Mouse (Mus musculus) midbrain, embryonic 12.5 days (tissue): Measurements from ENCODE around the gene Car11. TPM values are rescaled to one million over a fixed set of nuclear protein-coding genes. Genes with fewer than 3 reads are reported as not detected.
"Not testable (repeated sequence)": the region's sequence is repeated elsewhere in the genome, so short reads cannot be mapped to it uniquely, and the experiment has no call there.

Source experiments
- ATAC-seq: fragments of 200-750 bp; cut with Nextera tagmentation; 2 replicates; pipeline ENCODE4 v1.8.0; 2017; ENCODE audit warnings: low read depth, moderate TSS enrichment, moderate library complexity; ENCODE audit not compliant: low FRiP score
- H3K27ac ChIP-seq: fragments of 300-500 bp; sonication (generic); replicated peaks from 2 replicates; pipeline ENCODE4 v1.5.1; 2016; ENCODE audit warnings: mild to moderate bottlenecking
- H3K27me3 ChIP-seq: fragments of 300-500 bp; sonication (generic); 2 replicates; pipeline ENCODE4 v1.6.1; 2016; ENCODE audit warnings: mild to moderate bottlenecking
- H3K36me3 ChIP-seq: fragments of 300-500 bp; sonication (generic); 2 replicates; pipeline ENCODE4 v1.6.1; 2016
- H3K4me1 ChIP-seq: fragments of 300-500 bp; sonication (generic); 2 replicates; pipeline ENCODE4 v1.6.1; 2016
- H3K4me2 ChIP-seq: fragments of 300-500 bp; sonication (generic); replicated peaks from 2 replicates; pipeline ENCODE4 v1.6.1; 2016; ENCODE audit warnings: mild to moderate bottlenecking, moderate library complexity
- H3K4me3 ChIP-seq: fragments of 300-500 bp; sonication (generic); 2 replicates; pipeline ENCODE4 v1.5.1; 2016; ENCODE audit warnings: mild to moderate bottlenecking
- H3K9ac ChIP-seq: fragments of 300-500 bp; sonication (generic); replicated peaks from 2 replicates; pipeline ENCODE4 v1.6.1; 2016; ENCODE audit warnings: mild to moderate bottlenecking, moderate library complexity
- H3K9me3 ChIP-seq: fragments of 300-500 bp; sonication (generic); 2 replicates; pipeline ENCODE4 v1.6.1; 2016; ENCODE audit warnings: mild to moderate bottlenecking
- WGBS: fragments of 180-500 bp; shearing (Covaris S2); methylation state at CpG from one replicate; pipeline ENCODE4 v1.1.7; 2016; 5-methylcytosine and 5-hydroxymethylcytosine counted together
- polyA plus RNA-seq: library from polyadenylated mRNA; unstranded; fragments of >200 nt; fragmentation: Nextera tagmentation; extraction: Ambion mirVana; gene quantifications from 2 replicates; pipeline ENCODE4 v1.2.1, GENCODE M21; 2016

The Car11 gene
- 17.0 and 18.8 TPM in 2 replicates for polyA plus RNA-seq

DNA sequence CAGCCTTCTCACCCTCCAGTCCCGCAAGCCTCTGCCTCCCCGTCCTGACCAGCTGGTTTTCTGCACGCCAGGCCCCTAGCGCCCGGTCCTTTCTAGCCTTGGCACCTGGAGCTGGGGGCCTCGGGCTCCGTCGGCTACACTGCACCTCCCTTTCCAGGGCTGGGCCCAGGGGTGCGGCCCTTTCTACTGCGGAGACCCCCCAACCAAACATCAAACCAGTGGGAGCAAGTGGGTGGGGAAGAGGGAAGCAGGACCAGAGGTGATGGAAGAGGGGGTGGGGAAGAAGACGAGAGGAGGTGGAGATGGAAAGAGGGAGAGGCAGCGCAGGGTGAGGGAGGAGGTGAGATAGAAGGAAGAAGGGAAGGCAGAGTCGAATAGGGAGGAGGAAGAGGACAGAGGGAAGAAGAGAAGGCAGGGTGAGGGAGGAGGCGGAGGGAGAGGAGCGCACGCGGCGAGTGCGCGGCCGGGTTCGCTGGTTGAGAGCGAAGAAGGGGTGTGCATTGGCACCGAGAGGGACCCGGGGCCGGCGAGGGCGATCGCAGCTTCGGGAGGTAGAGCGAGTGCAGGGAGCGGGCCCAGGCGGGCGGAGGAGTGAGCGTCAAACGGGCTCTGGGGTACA is at the start of gene Car11:
Gene Car11 (plus strand): TSS at position 321 of the 619 bp plus-strand sequence.
- Histone ChIP-seq H3K9ac (peak within 1 kb of the TSS; percentile 64), H3K4me2 (peak within 1 kb of the TSS; percentile 87), H3K27ac (peak within 1 kb of the TSS; percentile 66), H3K4me1 (peaks cover 43% of the 10 kb centered on the region), H3K4me3 (peak within 1 kb of the TSS; percentile 48), H3K36me3 (no peaks in the 10 kb centered on the region), H3K27me3 (peaks cover 28% of the 10 kb centered on the region), H3K9me3 (no peaks in the 10 kb centered on the region)
- ATAC-seq: no peak
- 1% methylated on average over 36 of the region's 36 CpGs for WGBS

DNA sequence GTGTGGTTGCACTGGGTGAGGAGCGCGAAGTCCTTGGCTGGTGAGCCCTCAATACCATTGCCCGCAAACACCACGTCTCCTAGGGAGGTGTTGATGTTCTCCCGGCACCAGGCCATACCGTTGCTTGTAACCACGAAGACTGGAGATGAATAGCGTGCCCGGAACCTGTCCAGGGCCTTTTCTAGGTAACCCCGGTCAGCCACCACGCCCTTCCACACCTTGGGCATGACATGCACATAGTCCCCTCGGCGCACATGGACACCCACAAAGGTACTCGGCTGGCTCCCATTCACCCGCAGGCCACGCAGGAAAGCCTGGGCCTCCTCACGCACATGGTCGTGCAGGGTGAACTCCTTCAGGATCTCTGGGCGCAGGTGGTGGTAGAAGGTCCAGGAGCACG is 49.2 kb upstream of the Car11 start:
- ATAC-seq, H3K4me1 ChIP-seq, H3K36me3 ChIP-seq, H3K4me3 ChIP-seq, H3K9me3 ChIP-seq, H3K27ac ChIP-seq, H3K4me2 ChIP-seq, H3K9ac ChIP-seq: not testable (repeated sequence)
- peaks cover 12% of the 10 kb centered on the region; the same call in 1 of the 2 replicates for H3K27me3 ChIP-seq
- 96% methylated on average over 20 of the region's 20 CpGs for WGBS

DNA sequence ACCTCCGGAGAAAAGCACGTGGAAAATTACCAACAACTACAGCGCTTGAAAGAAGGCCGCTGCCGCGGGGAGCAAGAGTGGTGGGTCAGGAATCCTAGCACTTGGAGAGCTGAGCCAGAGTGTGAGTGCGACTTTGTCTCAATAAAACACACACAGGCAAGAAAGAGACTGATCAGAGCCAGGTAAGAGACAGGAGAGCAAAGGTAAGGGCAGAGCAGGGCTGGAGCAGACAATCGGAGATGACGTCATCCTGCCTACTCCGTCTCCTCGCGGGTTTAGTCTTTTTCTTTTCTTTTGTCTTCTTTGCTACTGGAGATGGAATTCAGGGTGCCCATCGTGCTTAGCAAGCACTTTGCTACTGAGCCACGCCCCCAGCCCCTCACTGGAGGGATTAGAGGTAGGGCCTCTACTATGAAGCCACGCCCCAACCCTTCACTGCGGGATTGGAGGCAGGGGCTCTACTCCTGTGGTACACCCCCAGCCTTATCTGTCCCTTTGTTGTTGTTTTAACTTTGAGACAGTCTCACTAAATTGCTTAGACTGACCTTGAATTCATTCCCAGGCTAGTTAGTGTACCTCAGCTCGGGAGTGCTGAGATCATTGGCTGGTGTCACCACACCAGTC is 45.1 kb upstream of the Car11 start:
- Histone ChIP-seq H3K27me3 (no peaks in the 10 kb centered on the region), H3K9me3 (no peaks in the 10 kb centered on the region), H3K4me2 (peak overlapping the region; percentile 28), H3K4me1 (peaks cover 14% of the 10 kb centered on the region), H3K27ac (no peak overlapping the region), H3K4me3 (0 out of 2 replicates have a peak overlapping the region, but pooled peaks have one; percentile 4), H3K36me3 (no peaks in the 10 kb centered on the region), H3K9ac (no peak overlapping the region)
- ATAC-seq: no peak
- 29% methylated on average over 17 of the region's 17 CpGs for WGBS

DNA sequence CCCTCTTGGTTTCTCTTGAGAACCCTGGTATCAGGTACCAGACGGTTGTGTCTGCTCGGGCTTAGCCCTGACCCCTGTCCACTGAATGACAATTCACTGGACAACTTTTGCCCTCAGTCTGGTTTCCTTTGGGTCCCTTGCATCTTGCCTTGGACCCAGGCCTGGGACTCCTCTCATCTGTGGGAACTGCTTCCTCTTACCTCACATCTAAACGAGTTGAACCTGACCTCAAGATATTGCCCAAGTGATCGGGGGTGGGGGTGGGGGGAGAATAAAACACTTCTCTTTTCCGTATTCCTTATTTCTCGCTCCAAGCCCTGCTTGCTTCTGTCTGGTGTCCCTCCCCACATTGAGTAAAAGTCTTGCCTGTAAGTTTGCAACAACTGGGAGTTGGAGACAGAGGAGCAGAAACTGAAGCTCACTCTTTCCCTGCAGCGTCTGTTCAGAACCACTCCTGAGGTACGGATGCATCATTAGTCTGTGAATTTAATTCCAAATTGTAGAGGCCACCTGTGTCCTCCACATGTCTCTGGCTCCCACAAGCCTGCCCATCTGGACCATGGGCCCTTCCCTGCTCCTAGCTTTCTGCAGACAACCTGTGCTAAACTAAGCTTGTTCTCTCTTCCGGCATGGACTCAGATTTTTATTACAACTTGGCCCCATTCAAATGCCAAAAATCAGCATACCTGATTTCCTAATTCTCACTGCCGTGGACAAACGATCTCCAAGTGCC is 38.7 kb upstream of the Car11 start:
- 86% methylated on average over 11 of the region's 11 CpGs for WGBS
- no peak overlapping the region for H3K4me3 ChIP-seq
- no peaks in the 10 kb centered on the region for H3K36me3 ChIP-seq
- H3K9me3 ChIP-seq: no peaks in the 10 kb centered on the region
- H3K27ac ChIP-seq: no peak overlapping the region
- H3K9ac ChIP-seq: no peak overlapping the region
- no peak overlapping the region for H3K4me2 ChIP-seq
- H3K27me3 ChIP-seq: peaks cover 7% of the 10 kb centered on the region; the same call in 1 of the 2 replicates
- 0 out of 2 replicates have a peak, but pooled peaks cover 2% of the 10 kb centered on the region for H3K4me1 ChIP-seq
- ATAC-seq: no peak

DNA sequence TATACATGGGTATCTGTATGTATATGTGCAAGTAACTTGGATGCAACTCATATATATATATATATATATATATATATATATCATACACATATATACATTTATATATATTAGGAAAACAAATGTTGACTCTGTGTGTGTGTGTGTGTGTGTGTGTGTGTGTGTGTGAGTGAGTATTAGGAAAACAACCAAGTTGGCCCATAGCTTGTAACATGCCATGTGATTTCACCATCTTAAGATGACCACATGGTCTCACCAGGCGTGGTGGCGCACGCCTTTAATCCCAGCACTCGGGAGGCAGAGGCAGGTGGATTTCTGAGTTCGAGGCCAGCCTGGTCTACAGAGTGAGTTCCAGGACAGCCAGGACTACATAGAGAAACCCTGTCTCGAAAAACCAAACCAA is 37.9 kb upstream of the Car11 start:
- WGBS: 89% methylated on average over 6 of the region's 6 CpGs
- not testable (repeated sequence) for H3K4me1 ChIP-seq

DNA sequence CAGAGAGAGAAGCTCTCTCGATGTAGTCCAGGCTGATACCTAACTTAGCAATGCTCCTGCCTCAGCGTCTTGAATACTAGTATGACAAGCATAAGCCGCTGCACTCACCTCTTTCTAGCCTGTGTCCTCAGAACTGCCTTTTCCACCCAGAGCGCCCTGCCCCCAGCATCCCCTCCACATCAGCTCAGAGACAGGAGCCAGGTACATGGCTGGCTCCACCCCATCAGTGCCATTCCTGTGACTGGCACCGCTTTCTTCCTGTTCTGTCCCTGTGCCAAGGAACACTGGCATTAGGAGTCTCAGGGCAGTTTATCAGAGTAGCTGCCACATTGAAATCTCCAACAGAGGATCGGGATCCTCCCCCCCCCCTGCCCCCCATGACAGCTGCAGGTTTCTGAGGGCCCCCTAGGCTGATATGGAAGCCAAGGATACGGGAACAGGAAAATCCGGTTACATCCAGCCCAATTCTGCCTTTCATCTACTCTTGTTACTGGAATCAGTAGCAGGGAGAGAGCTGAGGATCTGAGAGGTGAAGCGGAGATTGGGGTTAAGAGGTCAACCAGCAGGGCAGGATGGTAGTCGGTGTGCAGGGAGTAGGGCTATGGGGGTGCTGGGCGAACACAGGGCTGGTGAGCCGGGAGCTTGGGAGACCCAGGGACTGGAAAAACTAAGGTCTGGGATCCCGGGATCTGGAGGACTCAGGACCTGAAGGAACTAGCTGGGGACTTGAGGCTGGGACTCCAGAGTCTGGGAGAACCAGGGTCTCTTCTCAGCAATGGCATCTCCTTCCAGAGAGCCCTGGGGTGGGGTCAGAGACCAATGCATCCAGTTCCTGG is 34.1 kb upstream of the Car11 start:
- ATAC-seq: no peak
- 60% methylated on average over 13 of the region's 13 CpGs for WGBS

More for the DNA sequence above, 37.9 kb upstream of the Car11 start:
- H3K27ac ChIP-seq, H3K4me3 ChIP-seq, H3K9me3 ChIP-seq, H3K4me2 ChIP-seq, H3K27me3 ChIP-seq, ATAC-seq, H3K36me3 ChIP-seq, H3K9ac ChIP-seq: not testable (repeated sequence)

DNA sequence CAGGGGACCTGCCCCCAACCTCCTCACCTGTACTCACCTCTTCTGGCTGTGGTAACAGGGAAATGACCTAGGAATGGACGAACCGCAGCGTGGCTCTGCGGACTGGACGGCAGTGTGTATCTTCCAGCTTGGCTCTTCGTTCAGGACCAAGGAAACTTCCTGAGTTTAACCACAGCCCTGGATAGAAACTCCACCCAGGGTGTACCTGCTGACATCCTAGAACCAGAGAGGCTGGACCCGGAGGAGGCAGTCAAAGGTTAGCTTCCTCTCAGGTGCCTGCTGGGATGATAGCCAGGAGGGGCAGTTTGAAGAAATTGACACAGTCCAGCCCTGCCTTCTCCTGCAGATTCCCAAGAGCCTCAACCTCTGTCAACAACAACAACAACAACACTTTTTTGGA is 33.5 kb upstream of the Car11 start, which contains the start of gene Fut2:
Gene Fut2 (minus strand): TSS at position 234 of the 400 bp plus-strand sequence.
- ATAC-seq: no peak
- 87% methylated on average over 7 of the region's 7 CpGs for WGBS
- no peak within 1 kb of the TSS for H3K4me2 ChIP-seq
- H3K4me3 ChIP-seq: no peak within 1 kb of the TSS
- no peaks in the 10 kb centered on the region for H3K9me3 ChIP-seq
- no peaks in the 10 kb centered on the region for H3K36me3 ChIP-seq
- H3K27me3 ChIP-seq: peaks cover 7% of the 10 kb centered on the region; the same call in 1 of the 2 replicates
- H3K9ac ChIP-seq: no peak within 1 kb of the TSS
- H3K27ac ChIP-seq: no peak within 1 kb of the TSS
- H3K4me1 ChIP-seq: no peaks in the 10 kb centered on the region

More for the DNA sequence above, 34.1 kb upstream of the Car11 start:
- H3K36me3 ChIP-seq: no peaks in the 10 kb centered on the region
- H3K27ac ChIP-seq: no peak overlapping the region
- H3K9me3 ChIP-seq: no peaks in the 10 kb centered on the region
- no peak overlapping the region for H3K9ac ChIP-seq
- peaks cover 7% of the 10 kb centered on the region; the same call in 1 of the 2 replicates for H3K27me3 ChIP-seq
- no peak overlapping the region for H3K4me3 ChIP-seq
- no peaks in the 10 kb centered on the region for H3K4me1 ChIP-seq
- H3K4me2 ChIP-seq: no peak overlapping the region

DNA sequence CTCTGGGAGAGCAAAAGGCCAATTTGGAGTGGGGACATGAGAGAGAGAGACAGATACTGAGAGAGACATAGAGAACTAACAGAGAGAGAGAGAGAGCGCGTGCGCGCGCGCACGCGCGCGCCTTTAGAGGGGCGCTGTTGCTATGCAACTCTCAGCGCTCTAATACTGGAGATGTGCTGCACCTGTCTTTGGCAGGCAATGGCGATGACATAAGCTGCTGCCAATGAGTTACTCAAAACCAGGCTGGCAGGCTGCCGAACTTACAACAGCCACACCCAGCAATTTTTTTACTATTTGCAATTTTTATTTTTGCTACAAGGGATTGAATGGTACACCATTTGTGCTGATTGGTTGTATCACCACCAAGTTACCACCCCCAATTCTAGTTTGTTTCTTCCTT is 31.9 kb upstream of the Car11 start:
- Histone ChIP-seq H3K9ac (no peak overlapping the region), H3K4me1 (no peaks in the 10 kb centered on the region), H3K36me3 (no peaks in the 10 kb centered on the region), H3K4me2 (no peak overlapping the region), H3K9me3 (no peaks in the 10 kb centered on the region), H3K27ac (no peak overlapping the region), H3K27me3 (peaks cover 10% of the 10 kb centered on the region; the same call in 1 of the 2 replicates), H3K4me3 (no peak overlapping the region)
- 78% methylated on average over 14 of the region's 14 CpGs for WGBS
- ATAC-seq: no peak

DNA sequence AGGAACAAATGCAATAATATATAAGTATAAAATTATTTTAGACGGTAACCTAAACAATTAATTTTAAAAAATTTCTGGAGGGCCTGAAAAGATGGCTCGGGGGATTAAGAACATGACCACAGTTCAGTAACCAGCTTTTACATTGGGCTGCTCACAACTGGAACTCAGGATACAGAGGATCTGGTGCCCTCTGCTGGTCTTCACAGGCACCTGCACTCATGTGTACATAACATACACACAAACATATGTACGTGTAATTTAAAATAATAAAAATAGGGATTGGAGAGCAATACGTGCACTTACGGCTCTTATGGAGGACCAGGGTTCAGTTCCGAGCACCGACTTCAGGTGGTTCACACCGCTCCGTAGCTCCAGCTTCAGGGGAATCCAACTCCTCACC is 30.7 kb upstream of the Car11 start:
- H3K9me3 ChIP-seq: no peaks in the 10 kb centered on the region
- H3K4me1 ChIP-seq: no peaks in the 10 kb centered on the region
- no peak overlapping the region for H3K4me2 ChIP-seq
- H3K36me3 ChIP-seq: no peaks in the 10 kb centered on the region
- WGBS: 96% methylated on average over 9 of the region's 9 CpGs
- H3K27ac ChIP-seq: no peak overlapping the region
- H3K27me3 ChIP-seq: peaks cover 14% of the 10 kb centered on the region; the same call in 1 of the 2 replicates
- no peak overlapping the region for H3K9ac ChIP-seq
- no peak overlapping the region for H3K4me3 ChIP-seq
- no peak for ATAC-seq

DNA sequence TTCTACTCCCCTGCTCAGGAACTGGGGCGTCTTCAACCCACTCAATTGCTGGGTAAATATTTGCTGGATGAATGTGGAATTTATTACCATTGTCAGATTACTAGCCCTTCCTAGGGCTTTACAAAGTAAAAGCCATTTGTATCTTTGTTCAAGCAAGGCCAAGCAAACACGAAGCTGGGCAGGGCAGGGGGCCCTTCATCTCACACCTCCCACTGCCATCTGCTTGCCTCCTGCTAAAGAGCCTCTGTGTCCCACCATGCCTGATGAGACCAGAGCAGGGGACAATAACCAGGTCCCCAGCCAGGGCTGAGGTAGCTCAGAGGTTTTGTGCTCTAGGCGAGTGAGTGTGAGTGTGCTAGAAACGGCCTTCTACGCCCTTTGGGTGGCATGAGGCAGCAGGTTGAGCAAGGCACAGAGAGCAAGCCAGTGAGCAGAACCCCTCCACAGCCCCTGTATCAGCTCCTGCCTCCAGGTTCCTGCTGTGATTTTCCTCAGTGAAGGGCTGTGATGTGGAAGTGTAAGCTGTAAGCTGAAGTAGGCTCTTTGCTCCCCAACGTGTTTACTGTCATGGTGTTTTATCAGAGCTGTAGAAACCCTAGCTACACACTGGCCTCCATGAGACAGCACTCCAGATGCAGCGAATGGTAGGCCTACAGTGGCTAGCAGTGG is 21.9 kb upstream of the Car11 start:
- H3K27me3 ChIP-seq: 0 out of 2 replicates have a peak, but pooled peaks cover 4% of the 10 kb centered on the region
- no peaks in the 10 kb centered on the region for H3K9me3 ChIP-seq
- no peaks in the 10 kb centered on the region for H3K36me3 ChIP-seq
- no peak for ATAC-seq
- H3K4me2 ChIP-seq: no peak overlapping the region
- no peak overlapping the region for H3K4me3 ChIP-seq
- H3K4me1 ChIP-seq: peaks cover 5% of the 10 kb centered on the region; the same call in 1 of the 2 replicates
- no peak overlapping the region for H3K27ac ChIP-seq
- 75% methylated on average over 7 of the region's 7 CpGs for WGBS
- no peak overlapping the region for H3K9ac ChIP-seq

DNA sequence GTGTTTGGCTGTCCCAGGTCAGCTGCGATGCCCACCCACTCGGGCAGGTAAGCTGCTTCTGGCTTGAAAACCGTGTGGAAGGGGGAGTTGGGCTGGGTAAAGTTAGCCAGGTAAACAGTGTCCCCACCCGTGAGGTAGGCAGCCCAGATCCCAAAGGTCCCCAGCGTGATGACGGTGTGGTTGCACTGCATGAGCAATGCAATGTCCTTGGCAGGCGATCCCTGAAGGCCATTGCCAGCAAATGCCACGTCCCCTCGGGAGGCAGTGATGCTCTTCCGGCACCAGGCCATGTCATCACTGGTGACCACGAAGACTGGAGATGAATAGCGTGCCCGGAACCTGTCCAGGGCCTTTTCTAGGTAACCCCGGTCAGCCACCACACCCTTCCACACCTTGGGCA is 21.1 kb upstream of the Car11 start:
- Histone ChIP-seq H3K9ac (no peak overlapping the region), H3K4me1 (peaks cover 5% of the 10 kb centered on the region; the same call in 1 of the 2 replicates), H3K27ac (no peak overlapping the region), H3K36me3 (no peaks in the 10 kb centered on the region), H3K27me3 (0 out of 2 replicates have a peak, but pooled peaks cover 4% of the 10 kb centered on the region), H3K4me3 (no peak overlapping the region), H3K4me2 (no peak overlapping the region), H3K9me3 (no peaks in the 10 kb centered on the region)
- WGBS: 92% methylated on average over 14 of the region's 14 CpGs
- no peak for ATAC-seq
